Mouse (Mus musculus) left cerebral cortex, adult 2 months (tissue): ENCODE data around the gene Nfib. TPM values are rescaled to one million over a fixed set of nuclear protein-coding genes. Genes with fewer than 3 reads are reported as not detected.

Source experiments
- DNase-seq, 2 experiments: peaks; one replicate each; pipeline ENCODE4 v3.0.0; 2021 to 2022; ENCODE audit warnings: low spot score in 2 of 2, mixed read lengths in 1 of 2; ENCODE audit errors: extremely low spot score in 1 of 2
- H3K27ac ChIP-seq: fragments of 200-600 bp; 2 replicates; pipeline ENCODE4 v1.8.1; 2022
- H3K4me3 ChIP-seq: fragments of 200-600 bp; 2 replicates; pipeline ENCODE4 v1.8.1; 2022
- CTCF ChIP-seq: fragments of 200-600 bp; IDR thresholded peaks from 2 replicates; pipeline ENCODE4 v1.8.1; 2022; ENCODE audit warnings: antibody characterized with exemption, mild to moderate bottlenecking, moderate library complexity
- intact Hi-C: fragments of 180-260 bp; cut with DNase I; formaldehyde crosslinking; loops from one replicate; pipeline ENCODE4 v1.15.1; 2025
- total RNA-seq, 2 experiments: library from RNA; stranded (reverse); gene quantifications; 2 replicates each; pipeline ENCODE4 v1.2.3; 2021

Nfib gene
- total RNA-seq, 2 experiments from 2014 or later: 83.8 to 90.1 TPM

DNA sequence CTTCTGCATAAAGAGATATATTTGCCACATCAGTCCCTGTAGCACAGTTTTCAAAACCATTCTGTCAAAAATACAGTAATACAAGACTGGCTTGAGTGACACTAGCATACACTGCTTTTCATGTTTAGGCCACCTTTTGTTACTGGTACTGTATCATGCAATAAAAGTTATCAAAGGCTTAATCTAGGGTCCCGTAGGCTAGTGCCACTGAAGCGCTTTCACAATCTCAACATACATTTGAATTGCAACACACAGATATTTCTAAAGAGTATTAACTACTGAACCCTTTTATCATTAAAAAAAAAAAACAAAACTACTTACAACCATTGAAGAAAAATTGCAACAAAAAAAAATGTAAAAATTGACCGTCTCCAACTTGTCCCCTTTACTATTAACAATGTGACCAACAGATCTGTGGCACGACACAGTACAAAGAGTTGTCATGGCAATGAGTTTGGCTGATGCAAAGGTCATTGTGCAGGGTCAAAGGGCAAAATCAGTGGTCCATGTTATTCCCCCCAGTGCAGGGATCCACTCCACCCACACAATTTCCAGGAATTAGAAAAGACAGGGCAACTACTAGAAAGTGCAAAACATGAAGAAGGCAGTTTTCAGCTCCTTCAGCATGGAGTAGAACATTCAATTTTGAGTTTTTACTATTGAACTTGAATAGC is 414.2 kb downstream of the Nfib start:
- intact Hi-C loops: loop anchor here (5.0 to 10.0 kb wide), 2 partner anchors 251 to 267 kb away; no protein-coding TSS in a partner anchor
- Histone ChIP-seq H3K4me3 (no peak overlapping the region), H3K27ac (no peak overlapping the region)
- no peak for DNase-seq
- TF ChIP-seq CTCF: no peak

DNA sequence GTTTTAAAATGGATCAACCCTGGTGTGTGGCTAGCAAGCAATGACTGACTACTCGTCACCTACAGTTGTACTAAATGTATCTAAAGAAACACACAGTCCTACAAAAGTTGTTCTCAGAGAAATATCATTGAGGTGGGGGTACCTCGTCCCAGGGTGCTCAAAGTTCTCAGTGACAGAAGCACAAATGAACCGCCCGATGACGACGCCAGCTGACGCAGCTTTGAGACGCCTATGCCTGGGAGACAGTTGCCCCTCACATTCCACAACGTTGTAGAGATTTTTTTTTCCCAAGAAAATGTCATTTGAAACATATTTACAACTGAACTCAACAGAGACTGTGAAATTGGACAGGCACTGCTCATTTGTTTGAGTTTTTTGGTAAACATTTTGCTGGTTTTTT is 414.9 kb downstream of the Nfib start:
- Histone ChIP-seq H3K4me3 (no peak overlapping the region), H3K27ac (no peak overlapping the region)
- TF ChIP-seq CTCF: no peak
- intact Hi-C loops: loop anchor here (5.0 to 10.0 kb wide), 2 partner anchors 252 to 266 kb away; no protein-coding TSS in a partner anchor
- no peak for DNase-seq

DNA sequence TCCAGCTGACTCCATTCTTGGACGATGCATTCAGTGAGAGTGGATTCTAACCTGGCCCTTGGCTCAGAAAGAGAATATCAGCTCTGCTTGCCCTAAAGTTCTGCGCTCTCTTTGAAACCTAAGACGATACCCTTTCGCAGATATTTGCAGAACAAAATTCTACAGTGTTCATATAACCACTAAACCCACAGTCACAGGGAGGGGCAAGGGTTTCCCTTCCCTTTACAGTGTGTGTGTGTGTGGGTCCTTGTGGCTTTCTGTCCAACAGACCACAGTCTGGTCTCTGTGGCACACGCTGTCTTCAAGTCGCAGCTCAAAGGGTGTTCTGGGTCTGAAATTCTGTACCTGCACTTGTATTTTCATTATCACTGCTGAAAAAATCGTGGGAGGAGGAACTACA is 416.0 kb downstream of the Nfib start:
- intact Hi-C loops: loop anchor here (5.0 kb wide), 1 partner anchor 197 kb away; no protein-coding TSS in a partner anchor
- no peak overlapping the region for H3K27ac ChIP-seq

DNA sequence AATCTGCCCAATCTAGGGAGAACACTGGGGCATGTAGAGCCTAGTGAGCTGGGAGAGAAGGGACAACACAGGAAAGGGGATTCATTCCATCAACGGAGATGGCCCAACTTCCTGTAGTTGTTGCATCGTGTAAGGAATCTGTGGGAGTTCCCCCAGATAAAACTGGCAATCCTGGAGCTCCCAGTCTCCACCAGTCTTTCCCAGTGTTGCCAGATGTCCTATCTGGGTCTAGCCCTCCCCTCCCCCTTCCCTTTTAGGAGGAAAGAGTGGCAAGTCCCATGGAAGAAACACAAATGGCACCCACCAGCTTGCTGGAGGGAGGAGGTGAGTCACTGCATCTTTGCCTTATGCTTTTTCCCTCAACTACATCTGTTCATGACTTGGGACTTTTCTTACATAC is 417.4 kb downstream of the Nfib start:
- DNase-seq: peak in 1 of 2 experiments; percentile 20
- no peak overlapping the region for H3K27ac ChIP-seq
- H3K4me3 ChIP-seq: no peak overlapping the region
- intact Hi-C loops: loop anchor here (5.0 kb wide), 1 partner anchor 196 kb away; no protein-coding TSS in a partner anchor
- no peak for TF ChIP-seq CTCF

More for the DNA sequence above, 416.0 kb downstream of the Nfib start:
- DNase-seq: no peak
- no peak for TF ChIP-seq CTCF
- H3K4me3 ChIP-seq: no peak overlapping the region

DNA sequence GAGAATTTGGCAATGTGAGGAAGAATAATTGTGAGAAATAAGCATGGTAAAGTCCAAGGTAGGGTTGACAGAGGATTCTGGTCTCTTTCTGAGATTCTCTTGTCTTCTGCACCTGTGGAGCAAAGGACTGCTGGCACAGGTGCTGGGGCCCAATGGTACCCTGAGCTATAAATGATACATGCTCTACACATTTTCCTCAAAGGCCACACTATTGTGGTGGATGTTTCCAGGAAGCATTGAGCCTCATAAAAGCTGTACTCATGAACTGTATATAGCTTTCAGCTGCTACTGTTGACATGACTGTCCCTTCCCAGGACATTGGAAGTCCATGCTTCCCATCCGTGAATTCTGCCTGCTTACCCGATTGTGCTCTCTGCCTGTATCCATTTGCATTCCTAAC is 418.1 kb downstream of the Nfib start:
- Histone ChIP-seq H3K4me3 (no peak overlapping the region), H3K27ac (no peak overlapping the region)
- intact Hi-C loops: loop anchor here (5.0 kb wide), 1 partner anchor 195 kb away; no protein-coding TSS in a partner anchor
- TF ChIP-seq CTCF: no peak
- DNase-seq: no peak

DNA sequence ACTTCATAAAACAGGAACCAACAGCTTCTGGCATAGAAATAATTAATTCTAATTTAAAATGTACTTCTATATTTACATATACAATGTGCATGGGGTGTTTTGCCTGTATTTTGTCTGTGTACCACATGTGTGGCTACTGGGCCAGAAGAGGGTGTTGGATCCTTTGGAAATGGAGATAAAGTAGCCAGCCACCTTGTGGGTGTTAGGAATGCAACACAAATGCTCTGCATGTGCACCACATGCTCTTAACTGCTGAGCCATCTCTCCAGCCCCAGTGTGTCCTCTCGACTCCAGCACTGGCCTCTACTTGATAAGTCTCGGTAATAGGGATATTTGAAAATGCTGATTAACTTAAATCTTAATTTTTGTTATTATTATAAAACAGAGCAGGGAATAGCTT is 418.6 kb downstream of the Nfib start:
- H3K4me3 ChIP-seq: no peak overlapping the region
- no peak for DNase-seq
- no peak; the same call in none of the 2 replicates for TF ChIP-seq CTCF
- intact Hi-C loops: loop anchor here (5.0 kb wide), 1 partner anchor 195 kb away; no protein-coding TSS in a partner anchor
- no peak overlapping the region for H3K27ac ChIP-seq

DNA sequence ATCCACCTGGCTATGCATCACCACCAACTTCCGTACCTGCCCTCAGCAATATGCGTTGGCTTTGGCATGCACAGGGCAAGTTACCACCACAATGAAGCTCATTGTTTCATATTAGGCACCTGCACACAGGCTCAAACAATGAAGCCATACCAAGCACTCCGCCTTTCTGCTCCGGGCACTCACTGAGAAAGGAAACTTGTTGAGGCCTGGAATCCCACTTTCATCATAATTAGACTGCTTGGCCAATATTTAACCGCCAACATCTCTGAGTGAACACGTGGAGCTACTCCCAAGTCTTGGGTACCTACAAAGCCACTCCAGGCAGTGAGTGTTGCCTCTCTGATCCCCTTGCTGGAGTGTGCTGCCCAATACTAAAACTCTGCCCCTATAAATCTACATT is 422.0 kb downstream of the Nfib start:
- Histone ChIP-seq H3K4me3 (no peak overlapping the region), H3K27ac (no peak overlapping the region)
- DNase-seq: no peak
- TF ChIP-seq CTCF: no peak
- intact Hi-C loops: no loop called here

DNA sequence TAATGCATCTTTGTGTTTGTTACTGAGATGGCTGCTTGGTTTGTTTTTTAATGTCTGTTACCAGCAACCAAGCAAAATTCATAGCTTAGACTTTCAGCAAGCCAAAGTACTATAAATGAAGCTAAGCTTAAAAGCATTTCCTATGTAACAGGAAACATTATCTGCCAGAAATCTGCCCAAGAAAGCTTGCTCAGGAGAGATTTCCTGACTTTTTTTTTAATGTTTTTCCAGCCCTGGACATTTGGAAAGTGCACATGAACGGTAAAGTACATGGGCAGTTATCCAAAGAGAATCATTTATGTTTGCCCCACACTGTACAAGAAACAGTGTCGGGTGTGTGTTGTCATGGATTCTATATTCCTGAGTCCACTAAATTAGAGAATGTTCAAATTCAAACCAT is 429.6 kb downstream of the Nfib start:
- DNase-seq: no peak
- Histone ChIP-seq H3K27ac (no peak overlapping the region), H3K4me3 (no peak overlapping the region)
- TF ChIP-seq CTCF: no peak
- intact Hi-C loops: no loop called here

DNA sequence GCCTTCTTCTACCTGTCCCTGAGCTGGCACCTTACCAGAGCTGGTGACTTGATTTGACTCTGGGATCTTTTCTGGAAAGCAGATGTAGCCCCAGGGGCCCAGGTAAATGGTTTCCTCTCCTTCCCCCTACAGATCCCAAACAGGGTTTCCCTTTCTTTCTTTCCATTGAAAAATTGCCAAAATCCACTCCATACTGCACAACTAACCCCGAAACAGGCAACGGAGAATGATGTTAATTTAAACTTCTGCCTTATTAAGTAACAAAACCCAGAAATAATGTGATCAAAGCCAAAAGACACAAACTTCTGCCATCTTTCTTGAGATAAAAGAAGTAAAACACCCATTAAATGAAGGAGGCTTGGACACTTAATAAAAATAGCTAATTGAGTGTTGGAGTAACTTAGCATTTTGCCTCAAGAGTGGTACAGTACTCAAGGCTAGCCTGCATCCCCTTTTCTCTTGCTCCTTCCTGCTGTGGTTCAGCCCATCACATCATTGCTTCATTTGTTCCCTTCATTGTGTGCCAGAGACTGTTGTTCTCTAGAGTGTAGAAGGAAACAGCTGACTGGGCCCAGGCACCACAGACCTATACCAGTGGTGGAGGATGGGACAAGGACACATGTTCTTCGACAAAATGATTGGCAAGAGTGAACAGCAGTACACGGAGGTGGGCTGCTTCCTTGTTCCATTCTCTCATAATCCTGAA is 432.3 kb downstream of the Nfib start:
- no peak for DNase-seq
- H3K4me3 ChIP-seq: no peak overlapping the region
- no peak overlapping the region for H3K27ac ChIP-seq
- intact Hi-C loops: no loop called here
- no peak for TF ChIP-seq CTCF

DNA sequence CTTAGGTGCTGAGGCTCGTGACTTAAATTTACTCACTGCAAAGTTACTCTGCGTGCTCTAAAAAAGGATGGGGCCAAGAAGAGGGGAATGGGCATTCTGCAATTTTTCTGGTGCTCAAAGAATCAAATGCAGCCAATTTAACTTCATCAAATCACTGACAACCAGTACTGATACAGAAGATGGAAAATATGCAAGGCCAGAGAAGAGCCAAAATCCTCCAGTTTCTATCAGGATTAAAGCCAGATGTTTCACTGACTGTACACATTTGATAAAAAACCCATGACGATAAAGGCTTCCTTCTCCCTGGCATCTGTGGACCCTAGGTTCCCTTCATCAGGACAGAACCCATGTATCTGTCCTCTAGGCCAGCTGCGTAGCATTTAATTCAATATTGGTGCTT is 433.5 kb downstream of the Nfib start:
- H3K4me3 ChIP-seq: no peak overlapping the region
- H3K27ac ChIP-seq: no peak overlapping the region
- DNase-seq: no peak
- intact Hi-C loops: no loop called here
- TF ChIP-seq CTCF: no peak

DNA sequence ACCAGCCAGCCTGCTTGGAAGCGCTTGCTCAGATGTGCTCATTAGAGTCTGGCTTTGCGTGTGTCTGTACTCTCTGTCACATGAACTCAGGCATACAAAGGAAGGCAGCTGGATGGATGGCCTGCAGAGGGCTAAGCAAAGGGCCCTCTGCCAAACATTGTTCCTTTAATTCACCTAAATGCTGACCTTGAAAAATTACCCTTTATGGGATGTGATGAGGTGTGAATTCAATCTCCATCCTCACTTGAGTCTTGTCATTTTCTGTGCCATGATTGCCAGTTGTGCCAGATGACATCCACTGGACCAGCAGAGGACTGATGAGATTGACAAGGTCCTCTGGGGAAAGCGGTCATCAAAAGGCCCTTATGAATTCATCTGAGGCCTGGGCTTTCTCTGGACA is 434.0 kb downstream of the Nfib start:
- Histone ChIP-seq H3K4me3 (no peak overlapping the region), H3K27ac (no peak overlapping the region)
- no peak; the same call in 1 of the 2 replicates for TF ChIP-seq CTCF
- intact Hi-C loops: no loop called here
- no peak for DNase-seq

DNA sequence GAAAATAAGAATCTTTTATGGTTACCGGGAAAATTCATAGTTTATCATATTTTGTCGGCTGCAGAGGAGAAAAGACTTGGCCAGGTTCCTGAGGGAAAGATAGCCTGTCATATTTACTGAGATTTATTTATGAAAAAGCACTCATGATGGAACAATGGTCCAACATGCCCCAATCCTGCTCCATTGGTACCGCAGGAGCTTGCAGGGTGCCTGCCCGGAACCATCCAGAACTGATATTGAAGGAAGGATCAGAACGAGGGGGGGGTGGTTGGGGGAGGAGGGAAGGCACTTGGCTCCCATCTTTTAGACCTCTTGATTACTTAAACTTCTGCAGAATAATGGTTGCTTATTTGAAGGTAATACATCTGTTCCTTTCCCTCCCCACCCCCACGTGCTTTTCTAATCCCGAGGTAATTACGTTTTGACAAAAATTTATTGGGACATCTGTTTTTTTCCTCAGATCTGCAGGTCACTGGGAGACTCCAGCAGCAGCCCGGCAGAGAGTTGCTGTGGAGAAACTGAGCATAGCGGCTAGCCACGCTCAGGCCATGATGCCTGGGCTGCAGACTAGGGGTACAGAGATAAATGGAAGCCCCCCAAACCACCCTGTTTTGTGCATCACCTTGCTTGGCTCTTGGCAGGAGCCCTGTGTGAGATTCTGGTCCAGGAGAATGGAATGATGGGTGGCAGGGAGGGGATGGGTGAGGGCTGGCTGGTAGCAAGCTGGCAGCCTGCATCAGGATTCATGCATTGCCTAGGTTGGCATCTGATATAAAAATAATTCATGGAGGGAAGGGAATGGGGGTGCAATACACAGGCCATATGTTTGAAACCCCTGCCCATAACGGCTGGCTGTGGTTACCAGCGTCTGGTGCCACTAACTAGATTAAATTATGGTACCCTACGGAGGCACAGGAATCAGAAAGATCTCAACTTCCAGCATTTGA is 437.4 kb downstream of the Nfib start:
- DNase-seq: no peak

More for the DNA sequence above, 437.4 kb downstream of the Nfib start:
- H3K4me3 ChIP-seq: no peak overlapping the region
- H3K27ac ChIP-seq: no peak overlapping the region
- intact Hi-C loops: no loop called here
- TF ChIP-seq CTCF: no peak
